In genomic region chr8:37099727-37100126, GRCm38 (mm10) we compare ENCODE assay signal across 21 mouse cellular contexts.
DNase-seq lines count a peak whose midpoint lies in the region; ATAC-seq lines count a peak whose summit lies in the region.
"Had no signal": no experiment of that assay in that cellular context is flagged by ENCODE, and none has a peak within 500 bp of the region (broad histone marks: within the 10 kb centered on the region; RNA-seq: fewer than 3 reads in every experiment).

No protein-coding gene starts in this region.

- ATAC-seq in frontal cortex, adult (ENCODE audit: low TSS enrichment): peak; percentile 99
- ATAC-seq: forebrain, embryonic 14.5 days; forebrain, postnatal 0 days; hindbrain, embryonic 16.5 days; intestine, embryonic 15.5 days had no signal

- no peak for DNase-seq in frontal cortex, postnatal 25 days (ENCODE audit: low spot score in 2 of 2)
- DNase-seq in right cerebral cortex, adult 2 months (ENCODE audit: low spot score in 2 of 2): peak; percentile 7 to 14
- DNase-seq in right cerebral cortex, postnatal 10 days (ENCODE audit: low spot score in 2 of 2): no peak
- DNase-seq in R1 (ENCODE audit: low read depth, low spot score): peak; percentile 2
- no peak for DNase-seq in kidney, adult 8-10 months
- no peak for DNase-seq in cerebellum, postnatal 25 days
- DNase-seq: adrenal gland, adult 2 months; adrenal gland, postnatal 14 days; B cell, adult 2 months; cerebellum, adult 11-12 months; cerebellum, adult 8-10 months; cerebellum, postnatal 10 days; forebrain, postnatal 0 days; gastrocnemius, postnatal 25 days; heart, adult 18-20 months; heart, postnatal 10 days; heart, postnatal 36 days had no signal

Comparison
In these comparisons a context has a peak if more than half of its experiments do, and no peak if none do; other contexts are left out.
1. DNase-seq: peak in right cerebral cortex, adult 2 months (2 of 2) and R1 (single experiment); none in frontal cortex, postnatal 25 days (0 of 2), right cerebral cortex, postnatal 10 days (0 of 2), kidney, adult 8-10 months (0 of 2) and cerebellum, postnatal 25 days (0 of 2).